Mouse (Mus musculus) lung, postnatal 10 days (tissue): Measurements from ENCODE around the gene Syp.
A peak's percentile ranks its signal among the peaks of the same experiment; 100 is the strongest.

Experiments used
- DNase-seq: peaks from one replicate; pipeline ENCODE4 v3.0.0; 2021

Gene Syp

GRCm38 (mm10) chrX:7638401-7639091 is at the start of gene Syp:
Gene Syp (plus strand): TSS chrX:7638471.
- peak; percentile 73 for DNase-seq

- DNase-seq = no peak
Measured at GRCm38 (mm10) chrX:7595371-7595770, 42.9 kb upstream of the Syp start.

- no peak for DNase-seq
Measured at GRCm38 (mm10) chrX:7604004-7604403, 34.3 kb upstream of the Syp start.

- DNase-seq = peak; percentile 92
Measured at GRCm38 (mm10) chrX:7604879-7605574, 33.2 kb upstream of the Syp start, which contains the start of gene Ccdc22. Gene Ccdc22 (minus strand): TSS chrX:7605517.

- no peak for DNase-seq
Measured at GRCm38 (mm10) chrX:7605575-7605941, 32.7 kb upstream of the Syp start.

GRCm38 (mm10) chrX:7606783-7607182 is 31.5 kb upstream of the Syp start, which contains the start of gene Cacna1f:
Gene Cacna1f (plus strand): TSS chrX:7607083.
- no peak for DNase-seq

GRCm38 (mm10) chrX:7610035-7610434 is 28.2 kb upstream of the Syp start:
- DNase-seq = no peak

GRCm38 (mm10) chrX:7610536-7611258 is 27.6 kb upstream of the Syp start:
- no peak for DNase-seq

- DNase-seq = no peak
Measured at GRCm38 (mm10) chrX:7617889-7618551, 20.3 kb upstream of the Syp start.

GRCm38 (mm10) chrX:7632560-7632959 is 5.7 kb upstream of the Syp start:
- DNase-seq = no peak

- DNase-seq = no peak
Measured at GRCm38 (mm10) chrX:7635101-7635500, 3.2 kb upstream of the Syp start.

- DNase-seq = no peak
Measured at GRCm38 (mm10) chrX:7639536-7640325, 1.5 kb downstream of the Syp start.

GRCm38 (mm10) chrX:7640785-7641184 is 2.5 kb downstream of the Syp start:
- no peak for DNase-seq

- peak; percentile 83 for DNase-seq
Measured at GRCm38 (mm10) chrX:7645349-7645748, 7.1 kb downstream of the Syp start.

- peak; percentile 91 for DNase-seq
Measured at GRCm38 (mm10) chrX:7648671-7649304, 10.5 kb downstream of the Syp start.

GRCm38 (mm10) chrX:7657221-7657639 is 19.0 kb downstream of the Syp start, which contains the start of gene Prickle3:
Gene Prickle3 (plus strand): TSS chrX:7657260.
- DNase-seq = peak; percentile 78

- DNase-seq = peak; percentile 80
Measured at GRCm38 (mm10) chrX:7658031-7658784, 19.9 kb downstream of the Syp start.

- DNase-seq = no peak
Measured at GRCm38 (mm10) chrX:7658785-7659589, 20.7 kb downstream of the Syp start.

- no peak for DNase-seq
Measured at GRCm38 (mm10) chrX:7661086-7661485, 22.8 kb downstream of the Syp start.

- no peak for DNase-seq
Measured at GRCm38 (mm10) chrX:7662936-7663335, 24.7 kb downstream of the Syp start.
